Mouse (Mus musculus) forebrain, embryonic 10.5 days (tissue): Measurements from ENCODE around the gene Slc30a4. TPM values are rescaled to one million over a fixed set of nuclear protein-coding genes. Genes with fewer than 3 reads are reported as not detected.
A peak's percentile ranks its signal among the peaks of the same experiment; 100 is the strongest.

Experiments used
- microRNA counts: library from miRNA; unstranded; fragments of <30 nt; microRNA quantifications from one replicate; lab custom pipeline; 2017
- microRNA-seq: library from miRNA; unstranded; fragments of <30 nt; microRNA quantifications from one replicate; pipeline ENCODE4, GENCODE M21; 2017
- polyA plus RNA-seq: library from polyadenylated mRNA; unstranded; fragments of >200 nt; fragmentation: Nextera tagmentation; extraction: Ambion mirVana; gene quantifications from 2 replicates; pipeline ENCODE4 v1.2.1, GENCODE M21; 2016

Gene Slc30a4
- polyA plus RNA-seq, 1 experiment from 2014 or later = 4.1 TPM

MicroRNAs encoded within 50 kb of the gene (microRNA counts, 519-probe panel; counts per million panel counts)
- 341 counts per million, percentile 65 among the panel's probes with 10 or more counts for microRNA mmu-miR-147 (lab: Ali Mortazavi, UCI)

Small RNA genes lying within 50 kb of the gene (microRNA-seq; reads per million reads assigned to microRNA genes)
- gene Mir147 = 17.4 reads per million, percentile 28 among the genes with 10 or more reads in this experiment

Other genes with a start within 250 kb of the Slc30a4 start
- not detected in 2 replicates for gene Gm14085, start 217.7 kb downstream of the Slc30a4 start, polyA plus RNA-seq
- 17.7 and 19.0 TPM in 2 replicates for gene Gatm, start 91.4 kb downstream of the Slc30a4 start, polyA plus RNA-seq
- 0.56 and 0.91 TPM in 2 replicates for gene AA467197, start 65.7 kb downstream of the Slc30a4 start, polyA plus RNA-seq
- 70.8 and 74.4 TPM in 2 replicates for gene Bloc1s6, start 35.8 kb upstream of the Slc30a4 start, polyA plus RNA-seq
- gene Sqor, start 62.6 kb upstream of the Slc30a4 start, polyA plus RNA-seq = 2.8 and 3.3 TPM in 2 replicates